13 mouse cellular contexts compared by ENCODE assay signal in genomic region chr15:91028962-91029361, GRCm38 (mm10). TPM values are rescaled to one million over a fixed set of nuclear protein-coding genes. Genes with fewer than 3 reads are reported as not detected.
DNase-seq lines count a peak whose midpoint lies in the region; ATAC-seq and TF ChIP-seq lines count a peak whose summit lies in the region.
"Had no signal": no experiment of that assay in that cellular context is flagged by ENCODE, and none has a peak within 500 bp of the region (broad histone marks: within the 10 kb centered on the region; RNA-seq: fewer than 3 reads in every experiment).

No protein-coding gene starts in this region.

- DNase-seq in forebrain, embryonic 14.5 days (ENCODE audit: low spot score) = no peak
- DNase-seq in lung, postnatal 36 days = no peak
- no peak for DNase-seq in hindbrain, embryonic 10.5 days (ENCODE audit: low spot score)
- no peak for DNase-seq in cerebellum, adult 2 months
- no peak for DNase-seq in embryo, embryonic 10 days (ENCODE audit: low spot score)
- DNase-seq: cerebellum, postnatal 10 days; gastrocnemius, postnatal 36 days; kidney, adult 9 months had no signal

- H3K36me3 ChIP-seq in forebrain, embryonic 13.5 days (ENCODE audit: poor library complexity, severe bottlenecking) = peaks cover 16% of the 10 kb centered on the region
- H3K36me3 ChIP-seq in forebrain, embryonic 14.5 days (ENCODE audit: control insufficient read depth, insufficient read depth, low read length) = peaks cover 3% of the 10 kb centered on the region; the same call in 1 of the 2 replicates
- no peaks in the 10 kb centered on the region for H3K36me3 ChIP-seq in lung, embryonic 16.5 days (ENCODE audit: control insufficient read depth, insufficient read depth, low read length)
- peaks cover 48% of the 10 kb centered on the region for H3K36me3 ChIP-seq in hindbrain, embryonic 10.5 days
- no peaks in the 10 kb centered on the region for H3K36me3 ChIP-seq in neural tube, embryonic 15.5 days
- H3K36me3 ChIP-seq: liver, embryonic 15.5 days had no signal

- TF ChIP-seq CTCF in cerebellum, adult 2 months (IDR thresholded peaks at IDR 0.05; ENCODE audit: borderline replicate concordance, insufficient read depth, low read depth, low read length) = no peak

- no peaks in the 10 kb centered on the region; the same call in 1 of the 2 replicates for H3K9me3 ChIP-seq in forebrain, embryonic 13.5 days (replicated peaks)
- H3K9me3 ChIP-seq in forebrain, embryonic 14.5 days (replicated peaks; ENCODE audit: control insufficient read depth, low read length) = no peaks in the 10 kb centered on the region
- no peaks in the 10 kb centered on the region; the same call in 1 of the 2 replicates for H3K9me3 ChIP-seq in lung, embryonic 16.5 days (ENCODE audit: control insufficient read depth, low read length)
- peaks cover 14% of the 10 kb centered on the region for H3K9me3 ChIP-seq in hindbrain, embryonic 10.5 days
- H3K9me3 ChIP-seq in neural tube, embryonic 15.5 days (replicated peaks) = no peaks in the 10 kb centered on the region
- H3K9me3 ChIP-seq: liver, embryonic 15.5 days had no signal

- TF ChIP-seq POLR2A in cerebellum, adult 2 months (IDR thresholded peaks at IDR 0.05; ENCODE audit: borderline replicate concordance, insufficient read depth, low read length) = no peak

- H3K27me3 ChIP-seq in forebrain, embryonic 13.5 days = no peaks in the 10 kb centered on the region
- no peaks in the 10 kb centered on the region for H3K27me3 ChIP-seq in forebrain, embryonic 14.5 days (replicated peaks; ENCODE audit: control insufficient read depth, insufficient read depth, low read length)
- H3K27me3 ChIP-seq in lung, embryonic 16.5 days (ENCODE audit: control insufficient read depth, insufficient read depth, low read depth, low read length) = no peaks in the 10 kb centered on the region
- no peaks in the 10 kb centered on the region for H3K27me3 ChIP-seq in hindbrain, embryonic 10.5 days (ENCODE audit: insufficient read depth, poor library complexity, severe bottlenecking)
- H3K27me3 ChIP-seq in neural tube, embryonic 15.5 days (replicated peaks) = no peaks in the 10 kb centered on the region
- H3K27me3 ChIP-seq in cerebellum, adult 2 months (ENCODE audit: control insufficient read depth, insufficient read depth, low read length) = no peaks in the 10 kb centered on the region
- H3K27me3 ChIP-seq: liver, embryonic 15.5 days had no signal

- no peak for ATAC-seq in forebrain, embryonic 13.5 days
- no peak for ATAC-seq in forebrain, embryonic 14.5 days
- no peak for ATAC-seq in lung, embryonic 16.5 days (ENCODE audit: low read depth)
- ATAC-seq in neural tube, embryonic 15.5 days (ENCODE audit: low FRiP score) = no peak

- peak overlapping the region; percentile 66; the same call in 1 of the 2 replicates for H3K27ac ChIP-seq in forebrain, embryonic 13.5 days
- H3K27ac ChIP-seq in forebrain, embryonic 14.5 days (ENCODE audit: low read depth, low read length) = no peak overlapping the region
- H3K27ac ChIP-seq in lung, embryonic 16.5 days (ENCODE audit: low read length) = no peak overlapping the region
- 0 out of 2 replicates have a peak overlapping the region, but pooled peaks have one; percentile 53 for H3K27ac ChIP-seq in hindbrain, embryonic 10.5 days
- peak overlapping the region; percentile 66 for H3K27ac ChIP-seq in neural tube, embryonic 15.5 days (replicated peaks)
- H3K27ac ChIP-seq in cerebellum, adult 2 months (ENCODE audit: insufficient read depth, low read length) = no peak overlapping the region
- H3K27ac ChIP-seq: liver, embryonic 15.5 days had no signal

- no peak overlapping the region for H3K4me2 ChIP-seq in forebrain, embryonic 13.5 days
- H3K4me2 ChIP-seq in forebrain, embryonic 14.5 days (ENCODE audit: low read length) = no peak overlapping the region
- peak overlapping the region; percentile 18; the same call in 1 of the 2 replicates for H3K4me2 ChIP-seq in lung, embryonic 16.5 days (ENCODE audit: low read depth, low read length)
- H3K4me2 ChIP-seq in neural tube, embryonic 15.5 days = no peak overlapping the region
- H3K4me2 ChIP-seq: liver, embryonic 15.5 days had no signal

- H3K4me3 ChIP-seq in forebrain, embryonic 13.5 days = no peak overlapping the region
- H3K4me3 ChIP-seq in forebrain, embryonic 14.5 days (ENCODE audit: low read depth, low read length) = no peak overlapping the region
- H3K4me3 ChIP-seq in lung, embryonic 16.5 days (ENCODE audit: low read length) = no peak overlapping the region
- H3K4me3 ChIP-seq in hindbrain, embryonic 10.5 days = no peak overlapping the region
- H3K4me3 ChIP-seq in neural tube, embryonic 15.5 days (replicated peaks) = no peak overlapping the region
- no peak overlapping the region for H3K4me3 ChIP-seq in cerebellum, adult 2 months (replicated peaks; ENCODE audit: insufficient read depth, low read depth, low read length)
- H3K4me3 ChIP-seq: erythroblast, embryonic 14.5 days; liver, embryonic 15.5 days had no signal

- H3K9ac ChIP-seq in forebrain, embryonic 13.5 days = no peak overlapping the region
- H3K9ac ChIP-seq in forebrain, embryonic 14.5 days (ENCODE audit: low read length) = no peak overlapping the region
- no peak overlapping the region for H3K9ac ChIP-seq in lung, embryonic 16.5 days (ENCODE audit: low read length)
- H3K9ac ChIP-seq in neural tube, embryonic 15.5 days (replicated peaks) = no peak overlapping the region
- H3K9ac ChIP-seq: liver, embryonic 15.5 days had no signal

- peaks cover 16% of the 10 kb centered on the region for H3K4me1 ChIP-seq in forebrain, embryonic 13.5 days
- peaks cover 11% of the 10 kb centered on the region; the same call in 1 of the 2 replicates for H3K4me1 ChIP-seq in forebrain, embryonic 14.5 days (ENCODE audit: control insufficient read depth, insufficient read depth, low read length)
- no peaks in the 10 kb centered on the region for H3K4me1 ChIP-seq in lung, embryonic 16.5 days (replicated peaks; ENCODE audit: control insufficient read depth, insufficient read depth, low read length)
- H3K4me1 ChIP-seq in hindbrain, embryonic 10.5 days (replicated peaks) = peaks cover 6% of the 10 kb centered on the region
- peaks cover 4% of the 10 kb centered on the region; the same call in 1 of the 2 replicates for H3K4me1 ChIP-seq in neural tube, embryonic 15.5 days
- no peaks in the 10 kb centered on the region; the same call in 1 of the 2 replicates for H3K4me1 ChIP-seq in cerebellum, adult 2 months (ENCODE audit: control insufficient read depth, insufficient read depth, low read length)
- H3K4me1 ChIP-seq: liver, embryonic 15.5 days had no signal

- 89% methylated on average over 10 of the region's 10 CpGs for WGBS in forebrain, embryonic 13.5 days
- 80% methylated on average over 10 of the region's 10 CpGs for WGBS in forebrain, embryonic 14.5 days
- 48% methylated on average over 10 of the region's 10 CpGs for WGBS in lung, embryonic 16.5 days
- 88% methylated on average over 10 of the region's 10 CpGs for WGBS in hindbrain, embryonic 10.5 days
- WGBS in neural tube, embryonic 15.5 days = 75% methylated on average over 10 of the region's 10 CpGs
- 46% methylated on average over 10 of the region's 10 CpGs for WGBS in cerebellum, adult 2 months

RNA-seq across cellular contexts. Expression of gene Kif21a, which starts 20.8 kb away (rescaled TPM):
- polyA plus RNA-seq in forebrain, embryonic 13.5 days (2015; fragmentation: Nextera tagmentation; extraction: Ambion mirVana) = 54.9 and 56.4 TPM in 2 replicates
- 50.3 and 53.6 TPM in 2 replicates for polyA plus RNA-seq in forebrain, embryonic 14.5 days (2014; fragmentation: Nextera tagmentation; extraction: Ambion mirVana)
- 6.7 and 7.1 TPM in 2 replicates for polyA plus RNA-seq in lung, embryonic 16.5 days (2015; fragmentation: Nextera tagmentation; extraction: Ambion mirVana)
- polyA plus RNA-seq in hindbrain, embryonic 10.5 days (2016; fragmentation: Nextera tagmentation; extraction: Ambion mirVana) = 26.2 and 28.6 TPM in 2 replicates
- polyA plus RNA-seq in neural tube, embryonic 15.5 days (2015; fragmentation: Nextera tagmentation; extraction: Ambion mirVana) = 34.8 and 40.1 TPM in 2 replicates
- 81.0 and 82.4 TPM in 2 replicates for polyA plus RNA-seq in cerebellum, adult 2 months (2012; rRNA removed)

Comparison
In these comparisons a context has a peak if more than half of its experiments do, and no peak if none do; other contexts are left out.
1. H3K27ac ChIP-seq: peak in forebrain, embryonic 13.5 days (single experiment), hindbrain, embryonic 10.5 days (single experiment) and neural tube, embryonic 15.5 days (single experiment); none in forebrain, embryonic 14.5 days (single experiment), lung, embryonic 16.5 days (single experiment) and cerebellum, adult 2 months (single experiment).